Mouse (Mus musculus) kidney, adult 2 months (tissue): ENCODE measurements around the gene Epx. TPM values are rescaled to one million over a fixed set of nuclear protein-coding genes. Genes with fewer than 3 reads are reported as not detected.

Experiments used
- DNase-seq: peaks from one replicate; pipeline ENCODE4 v3.0.0; 2021
- H3K27ac ChIP-seq: fragments of 200-500 bp; 2 replicates; pipeline ENCODE4 v1.5.1; 2012; ENCODE audit warnings: low read depth, low read length, control low read depth, inconsistent platforms; ENCODE audit not compliant: insufficient read depth
- H3K27me3 ChIP-seq: fragments of 200-500 bp; replicated peaks from 2 replicates; pipeline ENCODE4 v1.6.1; 2012; ENCODE audit warnings: mild to moderate bottlenecking, moderate library complexity, low read length, inconsistent platforms; ENCODE audit not compliant: control insufficient read depth, insufficient read depth
- H3K36me3 ChIP-seq: fragments of 200-500 bp; 2 replicates; pipeline ENCODE4 v1.6.1; 2012; ENCODE audit warnings: mild to moderate bottlenecking, moderate library complexity, low read length, inconsistent platforms; ENCODE audit not compliant: control insufficient read depth, insufficient read depth
- H3K4me1 ChIP-seq: fragments of 200-500 bp; 2 replicates; pipeline ENCODE4 v1.6.1; 2011; ENCODE audit warnings: low read length; ENCODE audit not compliant: control insufficient read depth, insufficient read depth
- H3K4me3 ChIP-seq: fragments of 200-500 bp; 2 replicates; pipeline ENCODE4 v1.5.1; 2011; ENCODE audit warnings: mild to moderate bottlenecking, low read depth, low read length, control low read depth; ENCODE audit not compliant: insufficient read depth
- CTCF ChIP-seq: fragments of 200-500 bp; conservative IDR thresholded peaks from 2 replicates; pipeline ENCODE4 v1.5.1; 2011; ENCODE audit warnings: low read depth, mild to moderate bottlenecking, control low read depth, low read length, moderate library complexity, mixed read lengths; ENCODE audit not compliant: insufficient read depth, insufficient read length
- POLR2A ChIP-seq: fragments of 200-500 bp; IDR thresholded peaks from one replicate; pipeline ENCODE4 v1.6.1; 2011; ENCODE audit warnings: low read depth, low read length, control low read depth
- WGBS: fragments of 180-500 bp; shearing (Covaris S2); methylation state at CpG from one replicate; pipeline ENCODE4 v1.1.7; 2018; 5-methylcytosine and 5-hydroxymethylcytosine counted together
- polyA plus RNA-seq: library from polyadenylated mRNA; depleted of rRNA; stranded (reverse); fragments of >200 nt; gene quantifications from 2 replicates; pipeline ENCODE4 v1.2.3, GENCODE M21; 2012; rRNA removed

Gene Epx
- polyA plus RNA-seq, 1 experiment, result not detected

- TF ChIP-seq POLR2A (no peak), CTCF (no peak)
- H3K27ac ChIP-seq, result no peak overlapping the region
- H3K4me3 ChIP-seq, result no peak overlapping the region
- WGBS, result 79% methylated on average over 3 of the region's 3 CpGs
- H3K4me1 ChIP-seq, result no peaks in the 10 kb centered on the region
- no peak for DNase-seq
- H3K27me3 ChIP-seq, result no peaks in the 10 kb centered on the region
- H3K36me3 ChIP-seq, result no peaks in the 10 kb centered on the region
Measured at GRCm38 (mm10) chr11:87841436-87841835, 33.9 kb downstream of the Epx start.

- WGBS, result 85% methylated on average over 8 of the region's 8 CpGs
- H3K4me1 ChIP-seq, result no peaks in the 10 kb centered on the region
- no peak overlapping the region for H3K27ac ChIP-seq
- no peaks in the 10 kb centered on the region for H3K36me3 ChIP-seq
- DNase-seq, result no peak
- H3K27me3 ChIP-seq, result no peaks in the 10 kb centered on the region
- no peak overlapping the region for H3K4me3 ChIP-seq
- TF ChIP-seq POLR2A (no peak), CTCF (no peak)
Measured at GRCm38 (mm10) chr11:87840676-87841075, 34.7 kb downstream of the Epx start.

DNA sequence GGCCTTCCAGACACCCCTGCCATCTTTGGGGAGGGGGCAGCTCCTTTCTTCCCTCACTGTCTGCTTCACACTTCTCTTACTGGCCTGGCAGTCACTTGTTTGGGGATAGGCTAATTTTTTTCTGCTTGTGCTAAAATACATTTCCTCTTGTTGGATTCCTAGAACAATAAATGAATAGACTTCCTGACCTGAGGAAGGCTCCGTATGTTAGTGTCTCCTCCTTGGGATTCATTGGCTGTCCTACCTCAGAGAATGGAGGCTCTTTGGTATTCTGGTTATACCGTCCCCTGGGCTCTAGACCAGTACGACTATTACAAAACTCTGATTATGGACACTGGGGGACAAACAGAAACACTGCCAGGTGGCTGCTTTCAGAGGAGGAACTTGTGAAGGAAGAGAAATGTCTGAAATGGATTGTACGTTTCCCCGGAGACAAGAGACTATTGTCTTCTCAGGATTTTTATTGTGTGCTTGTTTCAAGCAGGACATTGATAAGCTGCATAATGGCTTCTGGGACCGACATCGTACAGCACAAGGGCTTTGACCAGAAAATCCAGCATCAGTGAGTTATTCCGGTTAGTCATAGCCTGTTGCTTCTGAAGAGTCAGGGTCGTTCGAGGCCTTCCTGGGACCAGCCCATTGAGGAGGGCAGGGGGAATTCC, 47.0 kb downstream of the Epx start, which contains the start of gene Lpo:
TSS of gene Lpo (minus strand) at position 51 of the 662 bp plus-strand sequence.
- H3K4me1 ChIP-seq, result no peaks in the 10 kb centered on the region
- H3K4me3 ChIP-seq, result no peak within 1 kb of the TSS
- H3K27me3 ChIP-seq, result no peaks in the 10 kb centered on the region
- DNase-seq, result no peak
- WGBS, result 48% methylated on average over 10 of the region's 10 CpGs
- no peaks in the 10 kb centered on the region for H3K36me3 ChIP-seq
- H3K27ac ChIP-seq, result no peak within 1 kb of the TSS
- no peak for TF ChIP-seq CTCF
- TF ChIP-seq POLR2A, result no peak

- H3K36me3 ChIP-seq, result no peaks in the 10 kb centered on the region
- H3K27me3 ChIP-seq, result no peaks in the 10 kb centered on the region
- no peak for DNase-seq
- TF ChIP-seq CTCF (no peak), POLR2A (no peak)
- no peaks in the 10 kb centered on the region for H3K4me1 ChIP-seq
- H3K27ac ChIP-seq, result no peak overlapping the region
- WGBS, result 56% methylated on average over 5 of the region's 5 CpGs
- H3K4me3 ChIP-seq, result no peak overlapping the region
Measured at GRCm38 (mm10) chr11:87821502-87821901, 53.8 kb downstream of the Epx start.

- Histone ChIP-seq H3K27ac (no peak overlapping the region), H3K4me3 (no peak overlapping the region), H3K36me3 (no peaks in the 10 kb centered on the region), H3K4me1 (no peaks in the 10 kb centered on the region), H3K27me3 (no peaks in the 10 kb centered on the region)
- TF ChIP-seq POLR2A, result no peak
- TF ChIP-seq CTCF, result no peak
- no peak for DNase-seq
- WGBS, result 29% methylated on average over 4 of the region's 4 CpGs
Measured at GRCm38 (mm10) chr11:87817443-87817773, 57.9 kb downstream of the Epx start.

DNA sequence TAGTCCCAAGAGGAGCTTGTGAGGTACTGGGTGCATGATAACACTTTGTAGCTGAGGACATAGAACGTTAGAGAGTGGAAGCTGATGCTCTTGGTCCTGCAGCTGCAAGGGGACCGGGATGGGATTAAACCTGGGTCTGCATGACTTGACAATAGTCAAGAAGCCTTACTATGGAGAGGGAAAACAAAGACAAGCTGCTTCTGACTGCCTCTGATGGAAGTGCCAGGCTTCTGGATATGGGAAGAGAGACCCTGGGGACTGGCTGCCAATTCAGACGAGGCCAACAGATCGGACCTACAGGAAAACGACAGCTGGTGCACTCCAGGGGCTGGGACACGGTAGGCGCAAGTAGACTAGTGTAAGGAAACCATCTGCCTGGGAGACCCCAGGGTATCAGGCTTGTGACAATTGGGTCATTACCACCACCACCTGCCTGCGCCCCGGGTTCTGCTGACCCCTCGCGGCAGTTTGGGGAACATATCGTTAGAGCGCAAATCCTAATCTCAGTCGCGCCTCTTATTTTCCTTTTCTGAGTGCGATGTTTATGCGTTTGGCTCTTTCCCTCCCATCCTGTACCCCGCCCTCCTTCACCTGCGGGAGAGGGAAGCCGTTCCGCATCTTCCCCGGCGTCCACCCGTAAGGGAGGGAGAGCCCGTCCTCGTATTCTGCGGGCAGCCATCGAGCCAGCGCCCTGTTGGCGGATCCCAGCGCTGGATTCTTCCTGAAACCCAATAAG, 58.5 kb downstream of the Epx start:
- Histone ChIP-seq H3K4me3 (peak overlapping the region; percentile 47), H3K27me3 (no peaks in the 10 kb centered on the region), H3K27ac (no peak overlapping the region), H3K4me1 (no peaks in the 10 kb centered on the region), H3K36me3 (no peaks in the 10 kb centered on the region)
- TF ChIP-seq POLR2A (no peak), CTCF (peak; percentile 66)
- peak; percentile 15 for DNase-seq
- WGBS, result 4% methylated on average over 31 of the region's 31 CpGs

- TF ChIP-seq POLR2A, result no peak
- no peak for TF ChIP-seq CTCF
- no peaks in the 10 kb centered on the region for H3K27me3 ChIP-seq
- H3K4me1 ChIP-seq, result no peaks in the 10 kb centered on the region
- 71% methylated on average over 8 of the region's 8 CpGs for WGBS
- H3K27ac ChIP-seq, result no peak overlapping the region
- no peak overlapping the region for H3K4me3 ChIP-seq
- DNase-seq, result no peak
- no peaks in the 10 kb centered on the region for H3K36me3 ChIP-seq
Measured at GRCm38 (mm10) chr11:87814831-87815230, 60.5 kb downstream of the Epx start.

Other genes with a start within 250 kb of the Epx start
- 4.0 and 4.6 TPM in 2 replicates for gene Rnf43, start 212.8 kb downstream of the Epx start, polyA plus RNA-seq
- gene Supt4a, start 138.0 kb downstream of the Epx start, polyA plus RNA-seq, result 96.9 and 135 TPM in 2 replicates
- gene Tspoap1, start 115.0 kb downstream of the Epx start, polyA plus RNA-seq, result 3.1 and 4.2 TPM in 2 replicates
- gene Mpo, start 82.0 kb downstream of the Epx start, polyA plus RNA-seq, result 0.05 TPM in 1 of 2 replicates, not detected in the other
- 0.22 and 0.50 TPM in 2 replicates for gene Lpo, start 47.2 kb downstream of the Epx start, polyA plus RNA-seq
- gene Mks1, start 22.3 kb downstream of the Epx start, polyA plus RNA-seq, result 9.6 and 11.3 TPM in 2 replicates
- not detected in 2 replicates for gene Olfr462, start 16.7 kb upstream of the Epx start, polyA plus RNA-seq
- not detected in 2 replicates for gene Olfr463, start 21.9 kb upstream of the Epx start, polyA plus RNA-seq
- not detected in 2 replicates for gene Olfr464, start 45.4 kb upstream of the Epx start, polyA plus RNA-seq
- 136 and 169 TPM in 2 replicates for gene Dynll2, start 112.0 kb upstream of the Epx start, polyA plus RNA-seq
- gene Srsf1, start 171.8 kb upstream of the Epx start, polyA plus RNA-seq, result 56.6 and 59.8 TPM in 2 replicates
- gene Vezf1, start 192.7 kb upstream of the Epx start, polyA plus RNA-seq, result 17.9 and 21.4 TPM in 2 replicates
- 16.5 and 18.5 TPM in 2 replicates for gene Cuedc1, start 222.5 kb upstream of the Epx start, polyA plus RNA-seq